Mouse (Mus musculus) frontal cortex, postnatal 10 days (tissue): ENCODE measurements at regions not wholly inside any gene's neighbourhood (a gene's known extent, or its start where the extent isn't known, plus 50 kb on each side); places are given as distances from the start of the nearest gene placed in this dataset.

Source experiments
- DNase-seq, 2 experiments: peaks; one replicate each; pipeline ENCODE4 v3.0.0; 2022; ENCODE audit warnings: low spot score in 2 of 2, mixed read lengths in 1 of 2

DNA sequence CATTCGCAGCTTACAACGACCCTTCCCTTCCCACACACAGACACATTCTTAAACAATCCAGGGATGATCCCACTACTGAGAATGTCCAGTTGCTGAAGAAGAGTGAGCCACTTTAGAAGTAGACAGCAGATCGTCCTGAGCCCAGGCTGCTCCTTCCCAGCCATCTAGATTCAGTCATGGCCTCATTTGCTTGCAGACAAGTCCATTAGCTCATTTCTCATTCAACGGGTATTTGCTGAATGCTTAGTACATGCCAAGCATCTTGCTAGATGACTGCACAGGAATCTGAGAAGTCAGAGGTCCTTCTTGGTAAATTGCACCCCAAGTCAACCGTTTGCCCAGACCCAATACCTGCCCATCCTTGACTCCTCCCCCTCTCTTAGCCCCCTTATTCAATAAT, 57.8 kb downstream of the Ier5 start:
- DNase-seq = no peak

DNA sequence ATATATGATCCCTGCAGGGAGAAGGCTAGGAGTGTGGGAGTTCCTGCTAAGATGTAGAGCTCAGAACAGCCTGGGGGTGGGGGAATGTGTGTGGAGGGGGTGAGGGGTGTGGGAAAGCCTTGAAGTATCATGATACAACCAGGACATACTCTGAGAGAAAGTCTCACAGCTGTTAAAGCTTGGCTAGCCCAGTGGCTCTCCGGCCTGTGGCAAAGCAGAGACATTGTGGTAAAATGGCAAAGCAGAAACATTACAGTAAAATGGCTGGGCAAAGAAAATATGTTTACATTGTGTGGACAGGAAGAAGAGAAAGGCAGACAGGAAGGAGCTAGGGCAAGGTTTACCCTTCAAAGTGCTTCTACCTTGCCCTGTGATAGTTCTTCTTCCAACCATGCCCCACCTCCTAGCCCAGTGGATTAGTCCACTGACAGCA, 58.5 kb downstream of the Ier5 start:
- DNase-seq = no peak

- DNase-seq = no peak
These were observed 59.2 kb downstream of the Ier5 start for GRCm38 (mm10) chr1:155040086-155040726.

- no peak for DNase-seq
These were observed 60.5 kb downstream of the Ier5 start for GRCm38 (mm10) chr1:155038631-155039625.

GRCm38 (mm10) chr1:155037479-155037878, 62.0 kb downstream of the Ier5 start:
- DNase-seq = no peak

- DNase-seq = no peak
These were observed 68.5 kb downstream of the Ier5 start for GRCm38 (mm10) chr1:155030908-155031307.

- peak in 1 of 2 experiments; percentile 38 for DNase-seq
These were observed 70.1 kb downstream of the Ier5 start for GRCm38 (mm10) chr1:155029195-155029879.

GRCm38 (mm10) chr1:155028735-155029134, 70.7 kb downstream of the Ier5 start:
- no peak for DNase-seq

DNA sequence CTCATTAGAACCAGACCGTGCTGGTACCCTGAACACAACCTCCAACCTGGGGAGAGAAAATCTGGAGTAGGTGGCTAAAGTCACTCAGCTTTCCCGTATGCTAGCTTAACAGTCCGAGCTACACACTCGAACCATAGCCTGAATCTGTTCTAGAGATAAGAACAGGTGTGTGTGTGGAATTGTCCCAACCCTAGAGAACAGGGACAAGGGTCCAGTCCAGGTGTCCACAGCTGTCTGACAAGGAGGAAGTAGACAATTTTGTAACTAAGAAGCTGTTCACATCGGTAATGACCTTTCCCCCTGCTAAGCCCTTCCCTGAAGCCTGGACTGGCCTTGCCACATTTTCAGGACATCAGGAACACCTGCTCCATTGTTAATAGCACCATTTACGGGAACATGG, 71.3 kb downstream of the Ier5 start:
- DNase-seq = no peak

GRCm38 (mm10) chr1:155027583-155027982, 71.9 kb downstream of the Ier5 start:
- DNase-seq = peak in 1 of 2 experiments; percentile 44

DNA sequence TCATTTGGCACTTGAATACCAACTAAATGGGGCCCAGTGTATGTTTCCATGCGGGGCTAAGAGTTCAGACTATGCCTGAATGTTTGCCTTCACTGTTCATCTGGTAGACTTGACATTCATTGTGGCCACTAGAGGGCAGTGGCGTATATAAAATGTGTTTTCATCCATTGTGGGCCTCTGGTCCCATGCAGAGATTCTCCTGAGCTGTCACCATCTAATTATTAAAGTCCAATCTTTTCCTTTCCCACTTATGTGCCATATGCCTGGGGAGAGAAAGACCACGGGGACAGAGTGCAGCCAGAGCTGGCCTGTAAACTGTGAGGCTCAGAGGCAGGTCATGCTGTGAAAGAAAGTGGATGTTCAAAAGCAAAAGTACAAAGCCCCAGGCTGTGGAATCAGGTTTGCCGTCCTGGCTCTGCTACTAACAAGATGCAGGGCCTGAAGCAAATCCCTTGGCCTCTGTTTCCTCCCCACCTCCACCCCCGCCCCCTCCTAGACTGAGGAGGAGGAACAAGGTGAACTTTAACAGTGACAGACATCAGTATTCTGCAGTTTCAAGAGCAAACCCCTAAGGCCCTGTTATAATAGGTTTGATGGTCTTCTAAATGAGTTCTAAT, 73.5 kb downstream of the Ier5 start:
- DNase-seq = peak; percentile 40 to 75

- DNase-seq = no peak
These were observed 76.1 kb downstream of the Ier5 start for GRCm38 (mm10) chr1:155023324-155023723.

DNA sequence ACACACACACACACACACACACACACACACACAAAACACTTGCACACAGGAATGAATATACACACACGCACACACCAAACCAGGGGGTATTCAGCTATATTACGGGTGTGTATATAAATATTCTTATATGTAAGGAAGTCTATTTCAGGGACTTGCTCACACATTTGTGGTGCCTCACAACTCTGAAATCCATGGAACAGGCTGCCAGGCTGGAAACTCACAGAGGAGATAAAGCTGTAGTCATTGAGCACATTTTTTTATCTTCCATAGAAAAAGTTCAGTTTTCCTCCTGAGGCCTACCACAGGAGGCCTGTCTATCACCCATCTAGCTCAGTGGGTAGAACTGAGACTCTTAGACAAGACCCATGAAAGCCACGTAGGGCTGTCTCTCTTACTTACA, 83.8 kb downstream of the Ier5 start:
- no peak for DNase-seq

DNA sequence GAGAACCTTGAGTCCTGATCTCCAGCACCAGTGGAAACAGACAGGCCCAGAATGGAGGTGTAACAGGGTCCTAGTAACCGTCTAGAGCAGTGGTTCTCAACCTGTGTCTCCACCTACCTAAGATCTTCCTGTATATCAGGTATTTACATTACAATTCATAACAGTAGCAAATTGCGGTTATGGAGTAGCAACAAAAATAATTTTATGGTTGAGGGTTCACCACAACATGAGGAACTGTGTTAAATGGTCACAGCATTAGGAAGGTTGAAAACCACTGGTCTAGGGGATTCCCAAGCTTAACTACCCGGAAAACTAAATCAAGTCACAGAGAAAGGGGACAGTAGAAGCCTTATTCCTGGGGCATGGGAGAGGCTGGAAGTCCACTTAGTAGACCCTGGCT, 84.5 kb downstream of the Ier5 start:
- DNase-seq = no peak

DNA sequence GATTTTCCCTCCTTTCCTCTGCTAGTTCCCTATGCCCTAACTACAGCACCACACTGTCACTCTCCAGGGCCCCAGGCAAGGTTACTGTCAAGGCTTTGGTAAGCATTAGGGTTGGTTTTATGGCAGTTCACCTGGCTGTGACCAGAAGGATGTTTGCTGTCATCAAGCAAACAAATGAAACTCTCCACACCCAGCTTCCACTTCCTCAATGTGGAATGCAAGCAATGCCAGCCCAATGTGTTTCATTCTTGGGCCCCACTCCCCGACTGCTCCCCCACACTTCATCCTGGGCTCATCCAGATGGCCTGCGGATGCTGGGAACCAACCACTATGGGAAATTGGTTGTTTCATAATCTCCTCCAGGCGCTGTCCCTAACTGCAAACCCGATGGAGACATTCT, 85.7 kb downstream of the Ier5 start:
- no peak for DNase-seq

DNA sequence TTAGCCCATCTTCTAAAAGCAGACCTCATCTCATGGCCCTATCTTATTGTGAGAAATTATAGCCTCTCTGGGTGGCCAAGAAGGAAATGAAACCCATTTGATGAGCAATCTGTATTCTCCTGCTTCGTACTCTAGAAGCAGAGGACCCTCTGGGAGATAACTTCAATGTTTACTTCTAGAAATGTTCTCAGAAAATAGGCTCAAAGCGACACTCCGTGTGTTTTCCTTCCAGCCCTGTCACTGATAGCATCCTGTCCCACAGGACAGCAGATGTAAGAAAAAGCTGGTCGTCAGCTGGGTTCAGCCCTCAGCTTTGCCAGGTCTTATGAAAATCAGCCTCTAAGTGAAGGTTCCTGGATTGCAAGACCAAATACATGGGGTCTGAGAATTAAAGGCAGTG, 86.1 kb downstream of the Ier5 start:
- no peak for DNase-seq

DNA sequence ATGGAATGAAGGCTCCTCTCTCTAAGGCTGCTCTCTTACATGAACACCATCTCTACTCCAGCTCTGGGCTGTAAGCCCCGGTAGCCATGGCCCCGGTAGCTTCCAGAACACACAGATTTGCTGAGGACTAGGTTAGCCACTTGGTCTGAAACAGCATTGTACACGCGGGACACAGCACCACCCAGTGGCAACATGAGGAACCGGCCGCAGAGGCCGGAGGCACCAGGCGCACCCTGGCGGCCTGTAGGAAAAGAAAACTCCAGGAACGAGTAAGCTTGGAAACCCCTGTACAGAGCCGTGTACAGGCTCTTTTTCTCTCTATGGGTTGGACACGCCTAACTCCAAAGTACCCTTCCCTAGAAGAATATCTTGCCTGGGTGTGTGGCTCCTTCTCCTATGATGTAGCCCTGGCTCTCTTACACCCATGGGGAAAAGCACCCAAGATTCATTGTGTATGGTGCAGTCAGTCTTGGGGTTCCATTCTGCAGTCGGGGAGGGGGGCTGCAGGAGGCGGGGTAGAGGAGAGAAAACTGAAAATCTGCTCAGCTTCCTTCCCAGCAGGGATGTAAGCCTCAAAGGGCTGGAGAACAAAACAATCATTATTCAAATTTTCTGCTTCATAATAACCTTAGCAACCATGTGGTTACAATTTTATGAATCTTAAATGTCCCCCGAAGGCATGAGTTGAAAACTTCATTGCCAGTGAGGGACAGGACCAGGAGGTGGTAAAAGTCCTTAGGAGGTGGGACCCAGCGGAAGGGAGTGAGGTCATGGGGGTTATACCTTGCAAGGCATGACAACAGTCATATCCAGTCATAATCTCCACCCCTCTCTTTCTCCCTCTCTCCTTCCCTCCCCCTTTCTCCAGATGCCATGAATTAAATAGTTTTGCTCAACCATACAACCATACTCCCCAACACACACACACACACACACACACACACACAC, 92.6 kb downstream of the Ier5 start:
- peak; percentile 78 to 88 for DNase-seq

- no peak for DNase-seq
These were observed 93.3 kb downstream of the Ier5 start for GRCm38 (mm10) chr1:155006099-155006498.

- no peak for DNase-seq
These were observed 99.1 kb downstream of the Ier5 start for GRCm38 (mm10) chr1:155000301-155000700.

DNA sequence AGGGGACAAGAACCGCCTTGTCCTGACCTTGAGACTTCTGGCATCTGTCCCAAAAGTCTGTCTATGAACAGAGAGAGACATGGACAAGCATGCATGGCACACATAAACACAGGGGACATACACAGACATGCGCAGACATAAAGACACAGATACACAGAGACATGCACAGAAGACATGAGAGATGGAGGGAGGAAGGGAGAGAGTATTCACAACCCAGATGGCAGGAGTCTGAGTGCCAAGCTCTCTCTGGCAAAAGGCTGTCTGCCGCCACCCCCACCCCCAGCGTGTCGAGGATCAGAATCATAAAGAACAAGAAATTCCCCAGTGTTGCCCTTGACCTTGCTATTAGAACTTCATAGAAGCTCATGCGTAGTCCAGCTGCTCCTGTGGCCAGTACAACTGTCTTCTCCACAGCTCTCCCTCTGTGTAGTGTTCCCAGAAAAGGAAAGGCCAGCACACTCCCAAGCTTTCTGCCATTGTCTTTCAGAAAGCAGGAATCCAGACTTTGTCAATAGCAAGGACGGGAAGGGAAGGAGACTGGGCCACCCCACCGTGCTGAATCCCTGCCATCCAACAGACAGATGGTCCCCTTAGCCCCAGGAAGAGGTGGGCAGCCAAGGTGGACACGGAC, 99.8 kb downstream of the Ier5 start:
- no peak for DNase-seq
